Mouse (Mus musculus): ENCODE data around the gene Pin1rt1.

Gene Pin1rt1

DNA sequence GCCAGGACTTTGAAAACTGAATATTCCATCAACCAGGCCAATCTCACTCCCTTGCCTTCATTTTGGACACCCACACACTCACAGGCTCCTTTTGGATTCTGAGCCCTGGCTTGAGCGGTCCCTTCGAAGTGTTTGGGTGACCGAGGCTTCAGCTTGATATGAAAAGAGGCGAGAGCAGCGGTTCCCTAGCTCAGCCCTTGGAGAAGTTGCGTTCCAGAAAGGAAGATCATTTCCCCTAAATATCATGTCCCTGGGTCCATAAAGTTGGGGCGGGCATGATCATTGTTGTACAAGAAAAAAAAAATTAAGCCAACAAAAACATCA lies 3.7 kb downstream of the Pin1rt1 start:
- DNase-seq (ENCODE audit: low read depth, low spot score): no peak

DNA sequence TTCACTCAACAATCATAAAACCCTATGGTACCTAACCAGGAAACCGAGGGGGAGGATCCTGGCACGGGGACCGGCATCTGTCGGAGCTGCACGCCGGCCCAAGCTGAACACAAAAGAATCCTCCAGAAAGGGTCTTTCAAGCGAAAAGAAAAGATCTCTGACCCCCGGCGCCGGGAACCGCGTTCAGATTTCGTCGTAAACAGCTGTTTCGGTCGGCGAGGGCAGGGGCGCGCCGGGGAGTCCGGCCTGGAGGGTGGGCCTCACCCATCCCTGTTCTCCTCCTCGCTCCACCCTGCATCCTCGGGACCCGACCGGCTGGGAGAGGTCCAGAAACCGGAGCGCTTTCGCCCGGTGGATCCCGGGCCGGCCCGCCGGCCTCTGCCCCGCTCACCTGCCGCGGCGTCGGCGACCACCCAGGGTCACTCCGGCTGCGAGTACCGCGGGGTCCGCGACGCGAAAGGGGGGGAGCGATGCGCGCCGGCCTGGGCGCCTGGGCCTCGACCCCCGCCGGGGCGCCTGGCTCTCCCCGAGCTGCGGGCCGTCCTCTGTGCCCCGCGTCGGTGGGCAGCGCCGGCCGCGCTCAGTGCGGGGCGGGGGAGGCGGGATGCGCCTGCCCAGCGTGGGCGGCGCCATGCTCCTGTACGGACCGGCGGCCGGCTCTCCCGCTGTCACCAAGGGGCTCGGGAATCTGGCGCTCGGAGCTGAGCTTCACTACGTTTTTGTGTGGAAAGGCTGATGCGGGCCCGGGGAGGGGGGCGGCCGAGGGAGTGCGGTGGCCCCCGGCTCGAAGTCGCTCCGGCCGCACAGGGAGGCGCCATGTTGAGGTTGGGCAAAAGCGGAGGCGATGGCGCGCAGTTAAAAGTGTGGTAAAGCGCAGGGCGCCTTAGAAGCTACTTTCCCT lies 4.3 kb downstream of the Pin1rt1 start, which contains the start of gene Tcp11l1:
Gene Tcp11l1, minus strand, starts transcription at position 585 of the 901 bp plus-strand sequence.
- DNase-seq (ENCODE audit: low read depth, low spot score): peak; percentile 58

DNA sequence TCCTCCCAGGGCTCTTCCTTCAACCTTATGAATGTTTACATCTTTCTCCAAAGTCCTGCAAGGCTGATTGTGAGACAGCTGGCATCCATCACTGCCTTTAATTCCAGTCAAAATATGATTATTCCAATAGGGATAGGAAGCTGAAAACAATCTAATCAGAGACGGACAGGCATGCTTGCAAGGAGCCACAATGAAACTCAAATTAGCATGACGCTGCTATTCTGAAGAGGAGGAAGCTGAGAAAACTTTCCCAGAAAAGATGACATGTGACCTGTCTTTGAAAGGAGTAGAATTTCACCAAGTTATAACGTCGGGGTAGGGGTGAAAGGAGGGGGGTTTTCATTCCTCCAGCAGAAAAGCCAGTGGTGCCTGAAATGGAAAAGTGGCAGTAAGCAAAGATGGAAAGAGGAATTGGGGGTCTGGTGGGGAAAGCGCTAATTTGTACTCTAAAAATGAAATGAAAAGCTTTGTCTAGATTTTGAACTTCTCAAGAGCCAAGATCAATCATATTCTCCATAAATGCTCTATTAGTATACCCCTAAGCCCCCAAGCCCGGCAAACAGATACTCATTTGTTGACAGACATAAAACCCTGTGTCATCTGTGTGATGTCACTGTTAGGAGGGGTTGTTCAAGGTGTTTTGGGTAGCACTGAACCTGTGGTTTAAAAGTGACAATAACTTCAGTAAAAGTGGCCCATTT lies 5.4 kb downstream of the Pin1rt1 start:
- DNase-seq (ENCODE audit: low read depth, low spot score): no peak

- DNase-seq (ENCODE audit: low read depth, low spot score): no peak
Measured at GRCm38 (mm10) chr2:104709786-104710337, 6.3 kb downstream of the Pin1rt1 start.

- DNase-seq (ENCODE audit: low read depth, low spot score): no peak
Measured at GRCm38 (mm10) chr2:104704355-104704754, 11.8 kb downstream of the Pin1rt1 start.

GRCm38 (mm10) chr2:104703158-104703557 lies 13.0 kb downstream of the Pin1rt1 start:
- peak; percentile 49 for DNase-seq (ENCODE audit: low read depth, low spot score)

DNA sequence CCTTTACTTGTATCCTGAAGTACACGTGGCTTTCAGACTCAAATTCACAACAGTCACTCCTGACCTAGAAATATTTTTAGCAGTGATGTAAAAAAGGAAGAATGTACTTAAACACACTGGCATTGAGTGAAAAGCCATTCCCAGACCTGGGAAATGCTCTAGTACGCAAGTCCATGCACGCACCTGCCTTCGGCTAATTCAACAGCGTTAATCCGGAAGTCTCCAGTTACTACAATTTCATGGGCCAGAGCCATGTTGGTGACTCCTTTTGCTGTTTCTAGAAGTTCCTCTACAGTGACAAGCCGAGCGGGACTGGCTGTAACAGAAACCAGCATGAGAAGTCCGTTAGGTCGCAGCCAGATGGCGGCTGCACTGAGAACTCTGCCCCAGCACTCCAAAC lies 16.5 kb downstream of the Pin1rt1 start:
- no peak for DNase-seq (ENCODE audit: low read depth, low spot score)

GRCm38 (mm10) chr2:104692551-104692950 lies 23.6 kb downstream of the Pin1rt1 start:
- DNase-seq (ENCODE audit: low read depth, low spot score): no peak

DNA sequence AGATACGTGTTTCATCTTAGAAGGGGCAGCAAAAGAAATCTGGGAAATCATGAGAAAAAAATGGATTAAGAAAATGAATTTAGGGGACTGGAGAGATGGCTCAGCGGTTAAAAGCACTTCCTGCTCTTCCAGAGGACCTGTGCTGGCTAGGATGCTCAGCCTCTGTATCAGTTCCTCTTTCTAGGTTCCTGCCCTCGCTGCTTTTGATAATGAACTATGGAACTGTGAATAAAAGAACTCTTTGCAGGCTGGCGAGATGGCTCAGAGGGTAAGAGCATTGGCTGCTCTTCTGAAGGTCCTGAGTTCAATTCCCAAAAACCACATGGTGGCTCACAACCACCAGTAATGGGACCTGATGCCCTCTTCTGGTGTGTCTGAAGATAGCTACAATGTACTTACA lies 25.5 kb downstream of the Pin1rt1 start:
- DNase-seq (ENCODE audit: low read depth, low spot score): no peak

GRCm38 (mm10) chr2:104688724-104689123 lies 27.5 kb downstream of the Pin1rt1 start:
- DNase-seq (ENCODE audit: low read depth, low spot score): no peak

DNA sequence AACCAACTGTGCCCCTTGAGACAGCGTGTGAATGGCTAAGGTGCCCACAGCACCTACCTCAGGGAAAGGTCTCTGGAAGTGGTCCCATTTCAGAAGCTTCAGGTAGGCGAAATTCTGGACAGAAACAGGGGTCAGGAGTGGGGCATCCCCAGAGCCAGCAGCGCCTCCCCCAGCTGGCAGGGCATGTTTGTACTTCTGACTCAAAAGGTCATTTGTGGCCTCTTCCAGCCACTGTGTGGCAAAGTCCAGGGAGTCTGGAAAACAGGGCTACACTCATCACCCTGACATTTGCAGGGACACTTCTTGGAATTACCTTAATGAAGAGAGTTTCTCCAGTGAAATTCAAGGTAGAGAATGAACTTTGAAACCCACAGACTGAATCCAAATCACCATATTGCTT lies 27.9 kb downstream of the Pin1rt1 start:
- no peak for DNase-seq (ENCODE audit: low read depth, low spot score)

GRCm38 (mm10) chr2:104687261-104687660 lies 28.9 kb downstream of the Pin1rt1 start:
- DNase-seq (ENCODE audit: low read depth, low spot score): no peak

DNA sequence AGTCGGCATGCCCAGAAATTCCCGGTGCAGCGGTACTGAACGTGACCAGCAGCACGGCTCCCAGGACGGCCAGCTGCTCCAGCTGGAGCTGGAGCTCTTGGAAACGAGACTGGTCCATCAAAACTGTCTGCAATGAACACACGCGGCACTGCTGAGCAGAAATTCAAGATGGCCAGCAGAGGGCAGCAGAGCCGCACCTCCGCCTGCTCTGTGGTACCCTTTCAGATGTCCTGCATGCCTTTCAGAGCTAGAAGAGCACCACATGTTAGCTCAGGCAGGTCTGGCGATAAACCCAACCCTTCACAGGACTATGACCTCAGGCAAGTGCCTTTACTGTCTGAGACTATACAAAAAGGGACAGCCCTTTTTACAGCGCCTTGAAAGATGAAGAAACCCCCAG lies 30.8 kb downstream of the Pin1rt1 start:
- DNase-seq (ENCODE audit: low read depth, low spot score): peak; percentile 92

GRCm38 (mm10) chr2:104684771-104685170 lies 31.4 kb downstream of the Pin1rt1 start:
- no peak for DNase-seq (ENCODE audit: low read depth, low spot score)

GRCm38 (mm10) chr2:104677326-104677725 lies 38.9 kb downstream of the Pin1rt1 start:
- no peak for DNase-seq (ENCODE audit: low read depth, low spot score)

GRCm38 (mm10) chr2:104671724-104672123 lies 44.5 kb downstream of the Pin1rt1 start:
- DNase-seq (ENCODE audit: low read depth, low spot score): no peak

- peak; percentile 64 for DNase-seq (ENCODE audit: low read depth, low spot score)
Measured at GRCm38 (mm10) chr2:104669122-104669804, 46.9 kb downstream of the Pin1rt1 start.

Data from ZHBTc4 (cell line).